Mouse (Mus musculus): ENCODE results near the gene Hmcn1. TPM values are rescaled to one million over a fixed set of nuclear protein-coding genes. Genes with fewer than 3 reads are reported as not detected.

Hmcn1 gene
- total RNA-seq, 2 experiments from 2014 or later: 1.6 to 2.0 TPM

DNA sequence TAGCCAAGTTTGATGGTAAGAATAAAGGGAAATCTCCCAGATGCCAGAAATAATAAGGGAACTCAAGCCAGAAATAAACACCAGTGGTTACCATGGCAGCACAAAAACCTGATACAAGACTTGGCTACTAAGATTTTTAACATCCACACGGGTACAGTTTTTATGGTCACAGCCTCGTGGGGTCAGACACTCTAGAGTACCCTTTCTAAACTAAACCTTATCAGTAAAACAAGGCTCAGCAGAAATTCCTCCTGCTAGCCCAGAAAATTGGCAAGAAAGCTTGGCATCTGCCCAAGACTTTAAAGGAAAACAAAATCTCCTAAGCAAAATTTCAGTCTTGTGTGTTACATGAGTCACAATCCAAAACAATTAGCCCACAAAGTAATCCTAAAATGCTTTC, 17.0 kb downstream of the Hmcn1 start:
- no peak for TF ChIP-seq CTCF (conservative IDR thresholded peaks at IDR 0.05)
- peak in 1 of 2 experiments; percentile 14 for DNase-seq (ENCODE audit: low spot score in 2 of 2)
- no peak overlapping the region for H3K27ac ChIP-seq
- H3K4me3 ChIP-seq: no peak overlapping the region

DNA sequence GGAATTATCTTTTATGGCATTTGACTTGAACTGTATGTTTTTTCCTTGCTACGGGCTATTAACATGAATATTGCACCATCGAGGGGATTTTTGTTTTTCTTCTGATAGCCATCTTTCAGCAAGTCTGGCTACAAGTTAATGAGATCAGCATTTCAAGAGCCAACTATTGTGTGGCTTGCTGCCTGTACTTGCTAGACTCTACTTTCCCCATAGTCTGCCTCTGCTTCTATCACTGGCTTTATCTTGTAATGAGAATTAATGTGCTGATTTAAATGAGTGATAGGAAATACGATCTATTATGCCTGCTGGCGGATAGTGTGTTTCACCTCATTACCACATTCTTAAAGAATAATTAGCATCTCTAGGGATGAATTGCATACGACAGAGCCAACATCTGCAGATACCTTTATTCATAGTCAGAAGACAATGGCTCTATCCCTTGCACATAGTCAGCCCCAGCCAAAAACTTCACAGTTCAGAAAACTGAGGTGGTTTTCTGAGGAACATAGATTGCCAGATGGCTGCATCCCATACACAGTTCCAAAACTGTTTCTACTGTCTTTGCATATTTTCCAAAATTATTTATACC, 33.7 kb downstream of the Hmcn1 start:
- Histone ChIP-seq H3K27ac (no peak overlapping the region), H3K4me3 (no peak overlapping the region)
- no peak for DNase-seq (ENCODE audit: low spot score in 2 of 2)
- TF ChIP-seq CTCF (conservative IDR thresholded peaks at IDR 0.05): no peak

DNA sequence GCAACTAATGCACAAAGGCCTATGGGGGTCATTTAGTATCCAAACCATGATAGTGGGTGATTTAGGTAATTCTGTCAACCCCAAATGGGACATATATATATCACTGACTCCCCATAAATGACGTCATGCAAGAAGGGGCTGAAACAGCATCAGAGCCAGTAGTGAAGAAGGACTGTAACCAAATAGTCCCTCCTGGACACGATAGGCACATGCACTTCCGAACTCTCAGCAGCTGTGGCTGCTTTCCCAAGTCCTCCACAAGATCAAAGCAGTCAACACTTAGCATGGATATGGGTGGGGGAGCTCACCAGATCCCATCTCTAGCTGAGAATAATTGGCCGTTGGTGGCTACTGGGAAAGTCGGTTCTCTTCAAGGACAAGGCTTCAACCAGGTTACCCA, 42.2 kb downstream of the Hmcn1 start:
- no peak for DNase-seq (ENCODE audit: low spot score in 2 of 2)
- no peak for TF ChIP-seq CTCF (conservative IDR thresholded peaks at IDR 0.05)
- H3K4me3 ChIP-seq: no peak overlapping the region
- H3K27ac ChIP-seq: no peak overlapping the region

DNA sequence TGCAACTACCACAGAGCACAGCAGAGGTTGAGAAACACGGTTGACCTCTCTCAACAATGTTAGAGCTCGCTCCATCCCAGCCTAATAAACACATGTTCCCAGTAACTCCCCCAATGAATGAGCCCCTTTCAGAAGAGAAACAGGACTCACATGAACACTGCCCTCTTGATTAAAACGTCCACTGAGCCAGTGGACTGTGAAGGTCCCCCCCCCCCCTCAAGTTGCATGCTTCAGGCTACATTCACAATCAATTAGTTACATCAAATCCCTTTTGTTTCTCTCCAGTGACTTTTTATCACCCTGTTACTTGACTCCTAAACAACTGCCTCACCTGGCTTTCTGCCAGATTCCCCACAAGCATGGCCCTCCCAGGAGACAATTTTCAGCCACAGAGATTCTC, 43.2 kb downstream of the Hmcn1 start:
- no peak for TF ChIP-seq CTCF (conservative IDR thresholded peaks at IDR 0.05)
- Histone ChIP-seq H3K27ac (no peak overlapping the region), H3K4me3 (no peak overlapping the region)
- no peak for DNase-seq (ENCODE audit: low spot score in 2 of 2)

DNA sequence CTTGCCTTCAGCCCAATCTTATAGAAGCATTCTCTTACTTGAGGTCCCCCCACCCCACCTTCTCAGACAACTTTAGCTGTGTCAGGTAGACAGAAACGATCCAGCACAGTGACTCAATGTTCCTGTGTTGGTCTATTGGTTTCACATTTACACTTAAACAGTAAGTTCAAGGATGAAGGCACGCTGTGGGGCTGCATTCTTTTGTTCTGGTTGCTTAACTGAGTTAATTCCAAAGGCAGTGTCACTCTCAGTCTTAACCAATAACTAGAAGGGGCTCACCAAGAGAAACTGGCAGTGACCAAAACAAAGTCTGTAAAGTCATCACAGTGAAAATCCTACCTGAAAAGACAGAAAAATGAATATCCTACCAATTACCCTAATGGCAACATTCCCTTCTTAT, 44.3 kb downstream of the Hmcn1 start:
- Histone ChIP-seq H3K4me3 (no peak overlapping the region), H3K27ac (no peak overlapping the region)
- DNase-seq (ENCODE audit: low spot score in 2 of 2): no peak
- TF ChIP-seq CTCF (conservative IDR thresholded peaks at IDR 0.05): no peak

DNA sequence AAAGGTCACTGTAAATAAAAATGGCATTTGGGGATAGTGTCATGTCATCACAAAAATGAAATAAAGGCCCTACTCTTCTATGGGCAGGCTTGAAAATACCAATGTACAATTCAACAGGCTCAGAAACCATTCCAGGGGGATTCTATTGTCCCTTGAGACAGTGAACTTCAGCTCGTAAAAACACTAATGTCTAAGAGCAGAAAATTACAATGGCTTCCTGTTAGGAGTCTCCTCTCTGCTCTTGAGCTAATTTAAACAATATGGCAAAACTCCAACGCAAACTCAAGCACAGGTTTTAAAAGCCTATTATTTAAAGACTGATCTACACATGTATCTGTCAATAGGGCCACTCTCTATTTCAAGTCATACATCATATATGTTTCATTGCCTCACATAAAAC, 49.6 kb downstream of the Hmcn1 start:
- no peak overlapping the region for H3K27ac ChIP-seq
- no peak overlapping the region for H3K4me3 ChIP-seq
- no peak for DNase-seq (ENCODE audit: low spot score in 2 of 2)
- TF ChIP-seq CTCF (conservative IDR thresholded peaks at IDR 0.05): no peak

DNA sequence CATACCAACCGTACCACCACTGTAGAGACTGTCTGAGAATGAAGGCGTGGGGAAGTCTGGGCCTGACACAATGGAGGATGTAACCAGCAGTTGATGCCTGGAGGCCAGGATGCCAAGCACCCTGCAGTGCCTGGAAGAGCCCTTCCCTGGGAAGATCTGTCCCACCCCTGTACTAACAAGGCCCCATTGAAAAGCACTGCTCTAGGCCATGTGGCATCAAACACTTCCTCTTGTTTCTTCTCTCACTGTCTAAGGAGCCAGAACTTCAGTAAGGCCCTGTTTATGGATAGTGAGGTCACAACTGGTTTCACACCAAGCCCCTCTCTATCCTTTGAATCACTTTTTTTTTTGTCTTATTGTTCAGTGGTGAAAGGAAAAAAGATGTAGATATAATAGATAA, 51.1 kb downstream of the Hmcn1 start:
- Histone ChIP-seq H3K27ac (no peak overlapping the region), H3K4me3 (no peak overlapping the region)
- TF ChIP-seq CTCF (conservative IDR thresholded peaks at IDR 0.05): no peak
- DNase-seq (ENCODE audit: low spot score in 2 of 2): no peak

DNA sequence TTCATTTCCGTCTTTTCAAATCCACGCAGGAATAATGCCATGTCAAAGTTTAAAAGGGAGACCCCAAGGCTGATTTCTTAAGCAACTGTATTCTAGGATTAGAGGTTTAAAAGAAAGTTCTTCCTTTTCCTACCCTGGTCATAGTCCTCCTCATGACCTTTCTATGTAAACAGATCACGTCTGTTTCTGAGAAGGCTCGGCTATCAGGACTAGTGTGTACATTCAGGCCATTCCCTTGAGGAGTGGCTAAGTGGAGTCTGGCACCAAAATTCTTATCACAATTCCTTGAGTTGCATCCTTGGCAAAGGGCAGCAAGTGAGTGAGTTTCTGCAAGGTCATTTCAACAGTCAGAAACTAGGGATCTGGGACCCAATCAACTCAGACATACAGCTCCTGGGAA, 56.4 kb downstream of the Hmcn1 start:
- no peak for TF ChIP-seq CTCF (conservative IDR thresholded peaks at IDR 0.05)
- DNase-seq (ENCODE audit: low spot score in 2 of 2): no peak
- no peak overlapping the region for H3K4me3 ChIP-seq
- H3K27ac ChIP-seq: no peak overlapping the region

DNA sequence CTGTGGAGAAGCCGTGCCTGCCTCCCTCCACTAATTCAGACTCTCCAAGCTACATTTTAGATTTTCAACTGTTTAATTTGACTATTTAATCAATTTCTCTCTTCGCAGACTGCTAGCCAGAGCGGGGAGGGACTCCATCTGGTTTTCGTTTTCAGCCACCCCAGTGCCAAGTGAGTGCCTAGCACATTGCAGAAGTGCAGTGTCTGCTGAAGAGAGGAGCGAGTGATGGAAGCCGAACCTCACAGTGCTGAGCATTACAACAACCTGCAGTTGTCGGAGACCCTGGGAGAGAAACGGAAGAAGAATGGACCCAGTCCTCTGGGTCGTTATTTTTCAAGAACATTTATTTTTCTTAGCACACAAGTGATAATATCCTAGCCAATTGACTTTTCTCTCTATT, 59.6 kb downstream of the Hmcn1 start:
- no peak for TF ChIP-seq CTCF (conservative IDR thresholded peaks at IDR 0.05)

DNA sequence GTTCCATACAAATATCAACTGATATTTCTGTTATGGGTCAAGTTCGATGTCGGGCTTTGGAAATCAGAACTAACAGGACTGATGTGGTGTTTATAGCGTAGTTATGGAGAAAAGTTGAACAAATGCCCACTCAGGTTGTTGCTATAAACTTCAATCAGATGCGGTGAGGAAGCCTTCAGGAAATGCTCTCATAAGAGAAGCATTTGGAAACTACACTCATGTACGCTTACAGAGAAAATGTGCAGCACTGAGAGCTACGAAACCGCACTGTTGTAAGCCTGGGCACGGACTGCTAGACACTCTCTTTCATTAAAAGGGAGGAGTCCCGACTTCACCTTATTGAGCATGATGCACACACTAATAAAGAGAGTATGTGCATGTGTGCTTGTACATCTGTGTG, 72.4 kb downstream of the Hmcn1 start:
- Histone ChIP-seq H3K4me3 (no peak overlapping the region), H3K27ac (no peak overlapping the region)
- TF ChIP-seq CTCF (conservative IDR thresholded peaks at IDR 0.05): no peak
- no peak for DNase-seq (ENCODE audit: low spot score in 2 of 2)

More for the DNA sequence above, 59.6 kb downstream of the Hmcn1 start:
- Histone ChIP-seq H3K4me3 (peak overlapping the region; percentile 32; the same call in 1 of the 2 replicates), H3K27ac (no peak overlapping the region)
- DNase-seq (ENCODE audit: low spot score in 2 of 2): peak; percentile 75 to 85

DNA sequence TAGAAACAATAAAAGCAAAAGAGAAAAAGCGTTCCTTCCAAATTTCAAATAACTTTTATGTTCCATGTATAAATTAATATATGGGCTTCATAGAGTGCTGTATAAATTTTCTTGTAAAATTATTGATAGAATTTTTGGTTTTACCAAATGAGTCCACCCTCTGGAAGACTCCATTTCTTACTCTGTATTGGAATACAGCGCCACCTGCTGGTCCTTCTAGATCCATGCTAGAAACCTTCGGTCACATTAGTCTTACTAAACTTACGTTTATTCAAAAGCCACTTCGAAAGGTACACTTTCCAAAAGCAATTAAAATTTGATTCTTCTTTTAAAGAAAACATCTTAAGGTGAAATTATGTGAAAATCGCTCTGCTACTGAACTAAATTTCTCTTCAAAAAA, 73.0 kb downstream of the Hmcn1 start:
- Histone ChIP-seq H3K27ac (no peak overlapping the region), H3K4me3 (no peak overlapping the region)
- TF ChIP-seq CTCF (conservative IDR thresholded peaks at IDR 0.05): peak; percentile 99
- DNase-seq (ENCODE audit: low spot score in 2 of 2): peak; percentile 13 to 71

DNA sequence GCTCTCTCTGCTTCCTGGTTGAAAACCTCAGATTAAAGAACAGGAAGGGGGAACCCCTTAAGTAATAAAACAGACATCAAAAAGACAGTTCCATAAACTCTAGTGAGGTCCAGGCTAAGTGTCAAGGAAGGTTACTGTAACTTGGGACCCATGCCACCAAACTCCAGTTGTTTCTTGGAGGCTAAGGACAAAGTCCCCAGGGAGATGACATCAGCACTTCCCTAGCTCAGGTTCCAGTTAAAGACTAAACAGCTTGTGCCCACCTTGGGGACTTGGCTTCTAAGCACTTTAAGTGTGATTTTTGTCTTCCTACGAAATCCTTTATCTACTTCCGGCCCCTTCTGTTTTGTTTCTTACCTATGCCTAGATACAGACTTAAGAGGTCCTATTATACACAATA, 78.3 kb downstream of the Hmcn1 start:
- H3K27ac ChIP-seq: no peak overlapping the region
- DNase-seq (ENCODE audit: low spot score in 2 of 2): no peak
- TF ChIP-seq CTCF (conservative IDR thresholded peaks at IDR 0.05): no peak
- H3K4me3 ChIP-seq: no peak overlapping the region

DNA sequence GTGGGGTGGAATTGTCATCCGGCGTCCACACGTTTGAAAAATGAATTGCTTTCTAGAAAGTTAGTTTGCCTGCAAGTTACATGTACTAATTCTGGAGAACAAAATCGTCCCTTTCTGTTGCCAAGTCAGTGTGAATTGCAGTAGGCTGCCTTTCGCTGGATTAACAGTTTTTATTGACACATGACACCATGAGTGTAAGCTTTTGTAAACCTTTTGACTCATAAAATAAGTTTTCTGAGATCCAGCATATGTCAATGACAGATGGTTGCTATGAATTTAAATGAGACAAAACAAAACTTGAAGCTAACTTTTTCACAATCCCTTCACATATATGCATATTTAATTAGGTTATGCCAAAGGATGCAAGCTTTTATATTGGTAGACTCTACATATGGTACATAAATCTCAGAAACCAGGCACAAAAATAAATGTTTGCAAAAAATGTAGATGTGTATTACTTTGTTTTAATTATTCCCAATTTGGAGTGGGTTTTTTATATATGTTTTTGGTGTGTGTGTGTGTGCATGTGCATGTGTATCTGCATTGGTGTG, 79.6 kb downstream of the Hmcn1 start:
- no peak for TF ChIP-seq CTCF (conservative IDR thresholded peaks at IDR 0.05)
- no peak overlapping the region for H3K27ac ChIP-seq
- no peak for DNase-seq (ENCODE audit: low spot score in 2 of 2)
- H3K4me3 ChIP-seq: no peak overlapping the region

DNA sequence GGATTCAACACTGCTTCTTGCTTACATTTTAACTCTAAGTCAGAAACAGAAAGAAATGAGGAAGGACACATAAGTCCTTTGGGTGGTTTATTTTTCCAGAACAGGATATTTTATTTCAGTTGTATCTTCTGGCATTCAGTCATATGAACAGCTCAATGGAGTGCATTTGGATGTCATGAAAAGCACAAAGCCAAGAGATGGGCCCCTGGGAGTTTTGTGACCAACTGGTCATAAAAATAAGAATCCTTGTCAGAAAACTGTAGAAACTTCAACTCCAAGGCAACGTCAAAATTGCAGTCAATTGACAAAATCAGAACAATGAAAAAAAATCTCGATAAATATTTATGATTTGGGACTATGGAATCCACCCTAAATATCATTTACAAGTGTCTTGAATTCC, 83.6 kb downstream of the Hmcn1 start:
- no peak for DNase-seq (ENCODE audit: low spot score in 2 of 2)
- Histone ChIP-seq H3K27ac (no peak overlapping the region), H3K4me3 (no peak overlapping the region)
- no peak for TF ChIP-seq CTCF (conservative IDR thresholded peaks at IDR 0.05)
